Mouse (Mus musculus): ENCODE results near the gene Nrg4. TPM values are rescaled to one million over a fixed set of nuclear protein-coding genes. Genes with fewer than 3 reads are reported as not detected.
A peak's percentile ranks its signal among the peaks of the same experiment; 100 is the strongest.

The Nrg4 gene
- polyA plus RNA-seq, 1 experiment from 2014 or later, result 2.0 TPM

DNA sequence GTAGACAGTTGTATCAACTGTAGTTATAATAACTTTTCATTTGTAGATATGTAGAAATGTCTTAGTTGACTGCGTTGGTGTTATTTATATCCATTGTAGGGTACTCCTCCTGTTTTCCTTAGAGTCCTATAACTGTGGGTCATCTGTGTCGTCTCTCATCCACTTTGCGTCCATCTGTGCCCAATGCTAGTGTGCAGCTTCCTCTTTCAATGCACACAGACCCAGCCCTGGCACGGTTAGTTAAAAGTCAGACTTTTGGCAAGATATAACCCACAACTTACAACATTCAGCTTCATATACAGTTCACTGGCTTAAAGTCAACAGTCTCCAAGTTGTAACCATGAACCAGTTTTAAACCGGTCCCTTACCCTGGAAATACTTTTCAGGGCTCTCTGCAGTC lies 94.5 kb downstream of the Nrg4 start:
- 86% methylated on average over 5 of the region's 5 CpGs for WGBS
- H3K27ac ChIP-seq (ENCODE audit: poor library complexity, severe bottlenecking), result no peak overlapping the region
- H3K4me1 ChIP-seq (replicated peaks), result no peaks in the 10 kb centered on the region
- H3K4me3 ChIP-seq, result no peak overlapping the region
- H3K4me2 ChIP-seq, result no peak overlapping the region
- H3K9ac ChIP-seq, result no peak overlapping the region
- no peaks in the 10 kb centered on the region for H3K36me3 ChIP-seq
- no peaks in the 10 kb centered on the region for H3K27me3 ChIP-seq (replicated peaks)
- no peaks in the 10 kb centered on the region for H3K9me3 ChIP-seq (replicated peaks)
- no peak for ATAC-seq (ENCODE audit: insufficient number of reproducible peaks, low FRiP score)

DNA sequence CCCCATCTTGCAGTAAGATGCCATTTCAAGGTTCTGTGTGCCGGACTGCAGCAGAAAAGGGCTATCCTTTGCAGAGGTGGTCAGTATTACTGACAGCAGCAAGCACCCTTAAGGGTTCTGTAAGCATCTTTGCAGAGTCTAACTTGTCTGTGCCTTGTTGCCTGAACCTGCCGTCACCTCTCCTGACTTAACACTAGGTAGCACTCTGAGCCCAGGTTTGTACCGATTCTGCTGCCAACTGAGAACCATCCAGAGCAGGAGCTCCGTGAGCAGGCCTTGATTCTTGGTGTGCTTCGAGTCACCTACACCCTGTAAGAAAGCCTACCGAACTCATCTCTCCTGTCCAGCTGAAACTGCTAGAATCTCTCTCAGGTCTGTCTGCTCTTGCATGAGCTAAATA lies 95.1 kb downstream of the Nrg4 start:
- Histone ChIP-seq H3K4me2 (no peak overlapping the region), H3K27me3 (replicated peaks) (no peaks in the 10 kb centered on the region), H3K4me3 (no peak overlapping the region), H3K9me3 (replicated peaks) (no peaks in the 10 kb centered on the region), H3K9ac (no peak overlapping the region), H3K27ac (ENCODE audit: poor library complexity, severe bottlenecking) (no peak overlapping the region), H3K4me1 (replicated peaks) (no peaks in the 10 kb centered on the region), H3K36me3 (no peaks in the 10 kb centered on the region)
- 57% methylated on average over 6 of the region's 6 CpGs for WGBS
- ATAC-seq (ENCODE audit: insufficient number of reproducible peaks, low FRiP score), result no peak

DNA sequence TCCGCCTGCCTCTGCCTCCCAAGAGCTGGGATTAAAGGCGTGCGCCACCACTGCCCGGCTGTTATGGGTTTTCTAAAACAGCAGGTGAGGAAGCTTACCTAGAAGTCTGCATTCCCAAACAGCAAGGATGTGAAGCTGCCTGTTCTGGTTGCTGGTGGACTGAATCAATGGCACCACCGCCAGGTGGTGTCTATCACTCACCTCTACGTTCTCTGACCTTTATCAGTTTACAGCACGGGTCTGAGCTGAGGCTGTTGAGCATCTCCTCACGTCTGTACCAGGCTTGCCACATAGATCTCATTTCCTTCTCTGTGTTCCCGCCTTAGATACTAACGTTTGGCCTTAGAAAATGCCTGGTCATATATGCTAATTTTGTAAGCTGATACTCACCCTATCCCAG lies 97.6 kb downstream of the Nrg4 start:
- H3K36me3 ChIP-seq, result peaks cover 18% of the 10 kb centered on the region
- no peaks in the 10 kb centered on the region for H3K9me3 ChIP-seq (replicated peaks)
- no peak for ATAC-seq (ENCODE audit: insufficient number of reproducible peaks, low FRiP score)
- H3K4me3 ChIP-seq, result no peak overlapping the region
- no peak overlapping the region for H3K27ac ChIP-seq (ENCODE audit: poor library complexity, severe bottlenecking)
- H3K4me1 ChIP-seq (replicated peaks), result no peaks in the 10 kb centered on the region
- no peak overlapping the region for H3K9ac ChIP-seq
- no peak overlapping the region for H3K4me2 ChIP-seq
- WGBS, result 51% methylated on average over 10 of the region's 10 CpGs
- no peaks in the 10 kb centered on the region for H3K27me3 ChIP-seq (replicated peaks)

DNA sequence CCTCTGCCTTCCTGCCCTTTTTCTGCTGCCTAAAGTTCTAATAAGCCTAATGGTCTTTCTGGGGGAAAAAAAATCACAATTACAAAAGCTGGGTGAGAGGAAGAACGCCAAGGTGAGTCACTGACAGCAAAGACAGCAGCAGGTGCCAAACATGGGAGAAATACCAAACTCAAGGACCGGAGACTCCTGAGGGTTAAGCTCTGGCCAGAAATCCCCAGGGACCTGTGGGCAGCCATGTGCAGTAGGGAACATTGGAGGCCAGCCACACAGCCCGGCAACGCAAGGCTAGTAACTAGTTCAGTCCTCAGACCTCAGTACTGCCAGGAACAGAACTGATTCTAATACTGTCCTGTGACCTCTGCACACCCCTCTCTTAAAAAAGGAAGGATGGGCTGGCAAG lies 98.5 kb downstream of the Nrg4 start:
- H3K36me3 ChIP-seq, result peaks cover 27% of the 10 kb centered on the region
- no peak overlapping the region for H3K4me3 ChIP-seq
- 93% methylated on average over 4 of the region's 4 CpGs for WGBS
- no peak overlapping the region for H3K9ac ChIP-seq
- no peaks in the 10 kb centered on the region for H3K27me3 ChIP-seq (replicated peaks)
- ATAC-seq (ENCODE audit: insufficient number of reproducible peaks, low FRiP score), result no peak
- H3K9me3 ChIP-seq (replicated peaks), result no peaks in the 10 kb centered on the region
- H3K27ac ChIP-seq (ENCODE audit: poor library complexity, severe bottlenecking), result no peak overlapping the region
- H3K4me1 ChIP-seq (replicated peaks), result no peaks in the 10 kb centered on the region
- H3K4me2 ChIP-seq, result no peak overlapping the region

- Histone ChIP-seq H3K27ac (ENCODE audit: poor library complexity, severe bottlenecking) (no peak overlapping the region), H3K4me3 (no peak overlapping the region), H3K27me3 (replicated peaks) (no peaks in the 10 kb centered on the region), H3K4me2 (no peak overlapping the region), H3K4me1 (replicated peaks) (no peaks in the 10 kb centered on the region), H3K9me3 (replicated peaks) (no peaks in the 10 kb centered on the region), H3K9ac (no peak overlapping the region), H3K36me3 (peaks cover 46% of the 10 kb centered on the region)
- no peak for ATAC-seq (ENCODE audit: insufficient number of reproducible peaks, low FRiP score)
- 90% methylated on average over 3 of the region's 3 CpGs for WGBS
These were observed 100.4 kb downstream of the Nrg4 start for GRCm38 (mm10) chr9:55226251-55226650.

DNA sequence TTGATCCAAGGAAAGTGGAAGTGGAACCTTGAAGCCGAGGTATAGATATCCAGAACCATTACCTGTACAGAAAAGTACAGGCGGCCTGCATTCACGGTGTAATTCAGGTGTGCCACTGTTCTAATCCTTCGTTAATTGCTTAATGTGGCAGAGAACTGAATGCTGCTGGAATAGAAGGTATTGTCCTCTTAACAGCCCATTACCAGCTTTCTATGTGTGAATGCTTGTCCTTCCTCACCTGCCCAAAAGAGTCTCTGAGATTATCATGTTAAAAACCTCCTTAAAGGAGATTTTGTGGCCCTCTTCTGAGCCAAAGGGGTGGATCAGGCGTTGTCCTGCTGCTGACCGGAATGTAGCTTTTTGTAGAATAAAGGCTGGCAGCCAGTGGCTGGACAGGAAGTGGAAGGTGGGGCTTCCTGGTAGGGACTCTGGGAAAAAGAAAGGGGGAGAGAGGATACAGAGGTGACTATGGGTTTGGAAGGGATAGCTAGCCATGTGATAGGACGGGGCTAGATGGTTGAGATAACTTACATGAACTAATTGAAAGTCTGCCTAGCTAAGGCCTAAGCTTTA lies 101.4 kb downstream of the Nrg4 start:
- ATAC-seq (ENCODE audit: insufficient number of reproducible peaks, low FRiP score), result no peak; the same call in 1 of the 2 replicates
- peaks cover 54% of the 10 kb centered on the region for H3K36me3 ChIP-seq
- WGBS, result 86% methylated on average over 7 of the region's 7 CpGs

DNA sequence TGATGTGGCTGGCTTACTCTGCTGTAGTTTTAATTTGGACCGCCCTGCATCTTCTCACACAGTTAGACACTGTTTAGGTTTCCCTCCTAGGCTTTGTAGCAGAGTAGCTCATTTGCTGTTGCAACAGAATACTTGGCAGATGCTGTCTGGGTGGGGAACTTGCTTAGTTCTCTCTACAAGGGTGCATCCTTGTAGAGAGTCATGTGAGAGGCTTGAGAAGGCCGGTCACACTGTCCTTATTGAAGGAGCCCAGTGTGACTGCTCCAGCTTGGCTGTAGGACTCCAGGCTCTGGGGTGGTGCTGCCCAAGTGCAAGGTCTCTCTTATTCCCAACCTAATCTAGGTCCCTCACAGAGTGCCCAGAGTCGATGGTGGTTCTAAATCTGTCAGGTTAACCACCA lies 109.3 kb downstream of the Nrg4 start:
- Histone ChIP-seq H3K36me3 (peaks cover 88% of the 10 kb centered on the region), H3K4me1 (replicated peaks) (0 out of 2 replicates have a peak, but pooled peaks cover 3% of the 10 kb centered on the region), H3K27ac (ENCODE audit: poor library complexity, severe bottlenecking) (no peak overlapping the region), H3K27me3 (replicated peaks) (no peaks in the 10 kb centered on the region), H3K9ac (no peak overlapping the region), H3K4me3 (no peak overlapping the region), H3K9me3 (replicated peaks) (no peaks in the 10 kb centered on the region), H3K4me2 (no peak overlapping the region)
- WGBS, result 90% methylated on average over 3 of the region's 3 CpGs
- no peak for ATAC-seq (ENCODE audit: insufficient number of reproducible peaks, low FRiP score)

More for the DNA sequence above, 101.4 kb downstream of the Nrg4 start:
- Histone ChIP-seq H3K27me3 (replicated peaks) (no peaks in the 10 kb centered on the region), H3K4me2 (no peak overlapping the region), H3K9me3 (replicated peaks) (no peaks in the 10 kb centered on the region), H3K4me1 (replicated peaks) (no peaks in the 10 kb centered on the region), H3K4me3 (no peak overlapping the region), H3K9ac (no peak overlapping the region), H3K27ac (ENCODE audit: poor library complexity, severe bottlenecking) (no peak overlapping the region)

- 85% methylated on average over 2 of the region's 2 CpGs for WGBS
- ATAC-seq (ENCODE audit: insufficient number of reproducible peaks, low FRiP score), result no peak
- Histone ChIP-seq H3K4me2 (no peak overlapping the region), H3K9me3 (replicated peaks) (no peaks in the 10 kb centered on the region), H3K36me3 (peaks cover 76% of the 10 kb centered on the region), H3K4me1 (replicated peaks) (peaks cover 13% of the 10 kb centered on the region), H3K27me3 (replicated peaks) (no peaks in the 10 kb centered on the region), H3K9ac (no peak overlapping the region), H3K4me3 (no peak overlapping the region), H3K27ac (ENCODE audit: poor library complexity, severe bottlenecking) (no peak overlapping the region)
These were observed 110.6 kb downstream of the Nrg4 start for GRCm38 (mm10) chr9:55216078-55216477.

DNA sequence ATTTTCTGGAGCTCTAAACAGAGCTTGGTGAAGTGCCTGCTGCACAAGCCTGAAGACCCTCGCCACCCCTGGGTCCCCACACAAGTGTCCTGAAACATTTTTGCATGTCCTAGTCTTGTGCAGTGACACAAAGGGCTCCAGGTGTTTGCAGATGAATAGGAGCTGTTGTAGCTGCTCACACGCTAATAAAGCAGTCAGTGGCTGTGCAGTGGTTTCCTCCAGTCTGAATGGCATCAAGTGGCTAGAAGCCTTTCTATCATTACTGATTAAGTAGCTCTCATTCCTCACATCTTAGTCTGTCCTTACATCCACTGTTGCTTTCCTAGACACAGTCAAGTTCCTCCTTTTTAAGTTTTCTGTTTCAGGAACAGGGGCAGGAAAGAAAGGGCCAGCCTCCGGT lies 111.0 kb downstream of the Nrg4 start:
- no peak for ATAC-seq (ENCODE audit: insufficient number of reproducible peaks, low FRiP score)

DNA sequence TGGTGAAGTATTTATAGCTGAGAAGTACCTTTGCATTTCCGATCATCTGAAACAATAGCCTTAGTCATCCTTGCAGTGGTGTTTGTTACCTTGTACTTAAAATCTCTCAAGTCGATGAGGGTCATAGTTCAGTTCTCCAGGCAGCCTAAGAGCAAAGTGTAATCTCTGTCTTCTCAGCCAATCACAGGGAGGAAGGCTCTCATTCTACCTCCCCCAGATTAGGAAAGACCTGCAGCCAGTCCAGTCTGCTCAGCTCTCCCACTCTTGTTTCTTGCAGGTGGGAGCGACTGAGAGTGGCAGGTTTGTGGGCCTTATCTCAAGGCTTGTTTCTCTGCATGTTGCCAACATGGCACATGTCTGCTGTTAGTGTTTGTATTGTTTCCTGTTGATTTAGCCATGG lies 111.6 kb downstream of the Nrg4 start:
- Histone ChIP-seq H3K4me2 (no peak overlapping the region), H3K4me1 (replicated peaks) (peaks cover 15% of the 10 kb centered on the region), H3K27me3 (replicated peaks) (no peaks in the 10 kb centered on the region), H3K27ac (ENCODE audit: poor library complexity, severe bottlenecking) (no peak overlapping the region), H3K4me3 (no peak overlapping the region), H3K9me3 (replicated peaks) (no peaks in the 10 kb centered on the region), H3K36me3 (peaks cover 66% of the 10 kb centered on the region), H3K9ac (no peak overlapping the region)
- ATAC-seq (ENCODE audit: insufficient number of reproducible peaks, low FRiP score), result no peak
- WGBS, result 82% methylated on average over 3 of the region's 3 CpGs

More for the DNA sequence above, 111.0 kb downstream of the Nrg4 start:
- no peaks in the 10 kb centered on the region for H3K9me3 ChIP-seq (replicated peaks)
- no peak overlapping the region for H3K4me2 ChIP-seq
- H3K27ac ChIP-seq (ENCODE audit: poor library complexity, severe bottlenecking), result no peak overlapping the region
- no peaks in the 10 kb centered on the region for H3K27me3 ChIP-seq (replicated peaks)
- no peak overlapping the region for H3K4me3 ChIP-seq
- peaks cover 72% of the 10 kb centered on the region for H3K36me3 ChIP-seq
- 84% methylated on average over 3 of the region's 3 CpGs for WGBS
- peaks cover 14% of the 10 kb centered on the region for H3K4me1 ChIP-seq (replicated peaks)
- H3K9ac ChIP-seq, result no peak overlapping the region

DNA sequence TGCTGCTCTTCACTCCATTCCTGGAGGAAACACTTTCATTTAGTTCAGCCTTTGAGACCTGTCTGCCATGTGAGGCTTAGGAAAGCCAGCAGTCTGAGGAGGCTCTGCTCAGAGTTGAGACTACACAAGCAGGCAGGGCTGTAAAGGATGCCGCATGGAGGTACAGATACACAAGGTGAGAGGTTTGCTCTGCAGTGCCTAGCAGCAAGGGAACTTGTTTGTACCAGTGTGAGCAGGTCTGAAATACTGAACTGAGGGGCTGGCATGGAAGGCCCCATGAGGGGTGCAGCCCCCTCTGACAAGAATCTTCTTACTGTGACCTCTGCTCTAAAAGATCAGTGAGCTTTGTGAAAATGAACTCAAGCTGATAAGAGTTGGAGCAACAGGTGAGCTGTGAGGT lies 113.2 kb downstream of the Nrg4 start:
- Histone ChIP-seq H3K4me1 (replicated peaks) (peaks cover 23% of the 10 kb centered on the region), H3K9ac (no peak overlapping the region), H3K4me3 (no peak overlapping the region), H3K9me3 (replicated peaks) (no peaks in the 10 kb centered on the region), H3K4me2 (no peak overlapping the region), H3K36me3 (peaks cover 51% of the 10 kb centered on the region), H3K27me3 (replicated peaks) (no peaks in the 10 kb centered on the region), H3K27ac (ENCODE audit: poor library complexity, severe bottlenecking) (no peak overlapping the region)
- no peak for ATAC-seq (ENCODE audit: insufficient number of reproducible peaks, low FRiP score)
- WGBS, result 86% methylated on average over 1 of the region's 1 CpGs

DNA sequence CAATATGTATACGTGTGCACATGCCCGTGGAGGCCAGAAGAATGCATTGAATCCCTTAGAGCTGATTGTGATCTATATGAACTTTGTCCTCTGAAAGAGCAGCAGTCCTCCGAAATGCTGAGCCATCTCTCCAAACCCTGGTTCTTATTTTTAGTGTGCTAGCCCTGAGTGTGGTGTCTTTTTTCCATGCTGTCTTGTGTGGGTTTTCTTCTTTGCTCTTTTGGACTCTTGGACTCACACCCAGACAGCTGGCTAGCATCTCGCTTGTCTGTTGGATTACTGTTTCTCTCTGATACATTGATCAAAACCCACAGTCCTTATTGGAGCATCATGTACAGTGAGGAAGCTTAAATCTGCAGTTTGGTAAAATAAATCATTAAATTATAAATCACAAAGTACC lies 115.0 kb downstream of the Nrg4 start:
- Histone ChIP-seq H3K27ac (ENCODE audit: poor library complexity, severe bottlenecking) (peak overlapping the region; percentile 43), H3K4me1 (replicated peaks) (peaks cover 30% of the 10 kb centered on the region)

More for the DNA sequence above, 115.0 kb downstream of the Nrg4 start:
- Histone ChIP-seq H3K9me3 (replicated peaks) (no peaks in the 10 kb centered on the region), H3K9ac (no peak overlapping the region), H3K4me2 (peak overlapping the region; percentile 47), H3K27me3 (replicated peaks) (no peaks in the 10 kb centered on the region), H3K4me3 (0 out of 2 replicates have a peak overlapping the region, but pooled peaks have one; percentile 10), H3K36me3 (peaks cover 34% of the 10 kb centered on the region)
- 60% methylated on average over 4 of the region's 4 CpGs for WGBS
- ATAC-seq (ENCODE audit: insufficient number of reproducible peaks, low FRiP score), result no peak

All from heart, embryonic 12.5 days (tissue).